Mouse (Mus musculus) embryo, embryonic 11.5 days (tissue): ENCODE measurements around the gene Olfr1191-ps1.
"Not testable (repeated sequence)": the region's sequence is repeated elsewhere in the genome, so short reads cannot be mapped to it uniquely, and the experiment has no call there.

Source experiments
- DNase-seq: peaks from one replicate; pipeline ENCODE4 v3.0.0-alpha.2; 2012; ENCODE audit warnings: low read depth, low spot score

The Olfr1191-ps1 gene

GRCm38 (mm10) chr2:88640242-88640641 lies at the start of gene Olfr1191-ps1:
TSS of gene Olfr1191-ps1 (plus strand) at chr2:88640542.
- not testable (repeated sequence) for DNase-seq

- DNase-seq = no peak
Measured at GRCm38 (mm10) chr2:88648209-88648608, 7.9 kb downstream of the Olfr1191-ps1 start, which contains the start of gene Olfr1192-ps1. TSS of gene Olfr1192-ps1 (plus strand) at chr2:88648509.

- DNase-seq = not testable (repeated sequence)
Measured at GRCm38 (mm10) chr2:88675328-88675727, 35.0 kb downstream of the Olfr1191-ps1 start, which contains the start of gene Olfr1193. TSS of gene Olfr1193 (plus strand) at chr2:88675628.

GRCm38 (mm10) chr2:88689087-88689486 lies 48.7 kb downstream of the Olfr1191-ps1 start, which contains the start of gene Olfr1195:
TSS of gene Olfr1195 (minus strand) at chr2:88689187.
- DNase-seq = no peak
